Mouse (Mus musculus) lung, embryonic 14.5 days (tissue): ENCODE data around the gene Lrp10. TPM values are rescaled to one million over a fixed set of nuclear protein-coding genes. Genes with fewer than 3 reads are reported as not detected.

ENCODE experiments used
- ATAC-seq: fragments of 200-750 bp; cut with Nextera tagmentation; 2 replicates; pipeline ENCODE4 v1.8.0; 2017; ENCODE audit warnings: mild to moderate bottlenecking, moderate TSS enrichment, moderate library complexity; ENCODE audit not compliant: insufficient read depth
- DNase-seq: peaks from one replicate; pipeline ENCODE4 v3.0.0-alpha.2; 2015
- H3K27ac ChIP-seq: fragments of 300-500 bp; sonication (generic); 2 replicates; pipeline ENCODE4 v1.5.1; 2014; ENCODE audit warnings: low read depth, mild to moderate bottlenecking, moderate library complexity
- H3K27me3 ChIP-seq: fragments of 300-500 bp; sonication (generic); 2 replicates; pipeline ENCODE4 v1.6.1; 2014; ENCODE audit warnings: low read length, control low read depth; ENCODE audit not compliant: insufficient read depth
- H3K36me3 ChIP-seq: fragments of 300-500 bp; sonication (generic); 2 replicates; pipeline ENCODE4 v1.6.1; 2014; ENCODE audit warnings: control low read depth; ENCODE audit not compliant: insufficient read depth
- H3K4me1 ChIP-seq: fragments of 300-500 bp; sonication (generic); 2 replicates; pipeline ENCODE4 v1.6.1; 2014; ENCODE audit warnings: antibody characterized with exemption, control low read depth; ENCODE audit not compliant: insufficient read depth
- H3K4me2 ChIP-seq: fragments of 300-500 bp; sonication (generic); 2 replicates; pipeline ENCODE4 v1.6.1; 2014; ENCODE audit warnings: mild to moderate bottlenecking
- H3K4me3 ChIP-seq: fragments of 300-500 bp; sonication (generic); 2 replicates; pipeline ENCODE4 v1.5.1; 2014; ENCODE audit warnings: low read depth, low read length
- H3K9ac ChIP-seq: fragments of 300-500 bp; sonication (generic); 2 replicates; pipeline ENCODE4 v1.6.1; 2014
- H3K9me3 ChIP-seq: fragments of 300-500 bp; sonication (generic); 2 replicates; pipeline ENCODE4 v1.6.1; 2016; ENCODE audit warnings: low read depth, low read length, control low read depth
- CTCF ChIP-seq: IDR thresholded peaks from 2 replicates; pipeline ENCODE4 v1.5.1; 2016; ENCODE audit warnings: antibody characterized with exemption, low read depth
- WGBS: fragments of 180-500 bp; shearing (Covaris S2); extraction: QIAGEN DNeasy Blood & Tissue Kit; methylation state at CpG from one replicate; pipeline ENCODE4 v1.1.7; 2014; 5-methylcytosine and 5-hydroxymethylcytosine counted together
- polyA plus RNA-seq: library from polyadenylated mRNA; unstranded; fragments of >200 nt; fragmentation: Nextera tagmentation; extraction: Ambion mirVana; gene quantifications from 2 replicates; pipeline ENCODE4 v1.2.1, GENCODE M21; 2014

Lrp10 gene
- polyA plus RNA-seq, 1 experiment from 2014 or later: 46.2 TPM

DNA sequence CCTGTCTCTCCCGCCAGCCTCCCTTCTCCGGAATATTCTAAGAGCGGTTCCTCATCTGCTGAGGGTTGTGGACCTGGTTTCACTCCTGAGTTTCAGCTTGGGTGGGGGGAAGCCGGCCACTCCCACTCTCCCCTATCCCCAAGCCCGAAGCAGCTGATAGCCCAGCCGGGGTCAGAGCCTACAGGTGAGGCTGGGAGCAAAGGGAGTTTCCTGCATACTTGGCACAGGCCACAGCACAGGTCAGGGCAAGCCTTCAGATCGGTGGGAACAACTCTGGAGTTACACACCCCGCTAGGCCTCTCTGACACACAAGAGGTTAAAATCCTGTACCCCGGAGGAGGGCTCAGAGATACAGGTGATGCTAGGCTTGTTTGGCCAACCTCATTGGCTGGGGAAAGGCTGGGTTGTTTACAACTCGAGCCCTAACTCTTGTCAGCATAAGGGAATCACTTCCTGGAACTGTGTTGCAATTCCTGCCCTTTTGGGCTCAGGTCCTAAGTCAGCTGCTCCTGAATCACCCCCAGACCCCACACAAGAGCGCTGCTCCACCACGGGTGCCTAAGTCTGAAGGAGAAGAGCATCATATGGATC is 29.9 kb upstream of the Lrp10 start:
- H3K27me3 ChIP-seq: no peaks in the 10 kb centered on the region
- no peak for TF ChIP-seq CTCF
- H3K4me3 ChIP-seq: peak overlapping the region; percentile 90
- peak overlapping the region; percentile 98 for H3K9ac ChIP-seq
- DNase-seq (no peak), ATAC-seq (no peak)
- H3K9me3 ChIP-seq: no peaks in the 10 kb centered on the region
- peak overlapping the region; percentile 99; the same call in 1 of the 2 replicates for H3K27ac ChIP-seq
- peaks cover 32% of the 10 kb centered on the region for H3K4me1 ChIP-seq
- peaks cover 46% of the 10 kb centered on the region for H3K36me3 ChIP-seq
- peak overlapping the region; percentile 94 for H3K4me2 ChIP-seq
- WGBS: 46% methylated on average over 12 of the region's 12 CpGs

DNA sequence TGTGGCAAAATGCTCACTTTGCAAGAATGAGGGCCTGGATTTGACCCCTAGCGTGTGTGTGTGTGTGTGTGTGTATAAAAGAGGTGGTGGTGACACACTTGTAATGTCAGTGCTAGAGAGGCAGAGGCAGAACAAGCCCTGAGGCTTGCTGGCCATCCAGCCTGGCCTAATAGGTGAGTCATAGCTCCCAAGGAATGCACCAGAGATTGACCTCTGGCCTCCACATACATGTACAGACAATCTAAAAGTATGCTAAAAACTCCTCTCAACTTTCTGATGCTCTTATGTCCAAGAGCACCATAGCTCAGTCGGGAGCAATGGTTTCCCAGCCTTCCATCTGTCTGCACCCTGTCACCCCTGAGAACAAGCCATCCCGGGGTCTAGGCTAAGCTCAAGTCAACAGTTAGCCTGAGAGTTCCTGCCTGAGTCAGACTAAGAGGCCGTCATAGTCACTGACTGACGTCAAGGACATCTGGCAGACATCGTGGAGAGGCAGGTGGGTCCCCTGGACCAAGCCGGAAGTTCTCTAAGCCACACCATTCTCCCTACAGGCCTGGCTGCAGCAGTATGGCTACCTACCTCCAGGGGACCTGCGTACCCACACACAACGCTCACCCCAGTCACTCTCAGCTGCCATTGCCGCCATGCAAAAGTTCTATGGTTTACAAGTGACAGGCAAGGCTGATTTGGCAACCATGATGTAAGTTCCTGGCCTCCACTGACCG is 28.6 kb upstream of the Lrp10 start:
- no peak for DNase-seq
- no peak overlapping the region for H3K4me2 ChIP-seq
- 0 out of 2 replicates have a peak, but pooled peaks have one; percentile 5 for TF ChIP-seq CTCF
- no peaks in the 10 kb centered on the region for H3K9me3 ChIP-seq
- no peak for ATAC-seq
- H3K27ac ChIP-seq: no peak overlapping the region
- H3K9ac ChIP-seq: no peak overlapping the region
- no peaks in the 10 kb centered on the region for H3K27me3 ChIP-seq
- H3K36me3 ChIP-seq: peaks cover 55% of the 10 kb centered on the region
- H3K4me1 ChIP-seq: peaks cover 21% of the 10 kb centered on the region
- no peak overlapping the region for H3K4me3 ChIP-seq
- 72% methylated on average over 11 of the region's 11 CpGs for WGBS

DNA sequence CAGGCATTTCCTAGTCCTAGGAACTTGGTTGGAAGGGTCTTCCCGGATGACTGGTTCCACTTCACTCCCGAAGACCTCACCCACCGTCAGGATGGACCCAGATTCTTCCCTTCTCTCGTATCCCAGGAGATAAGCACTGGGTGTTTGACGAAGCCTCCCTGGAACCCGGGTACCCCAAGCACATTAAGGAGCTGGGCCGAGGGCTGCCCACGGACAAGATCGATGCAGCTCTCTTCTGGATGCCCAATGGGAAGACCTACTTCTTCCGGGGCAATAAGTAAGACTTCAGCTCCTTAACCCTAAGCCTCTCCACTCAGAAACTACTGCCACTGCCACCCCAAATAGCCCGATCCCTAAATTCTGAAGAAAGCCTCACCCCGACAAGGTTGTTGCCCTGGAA is 24.8 kb upstream of the Lrp10 start:
- Histone ChIP-seq H3K27ac (no peak overlapping the region), H3K4me1 (peaks cover 11% of the 10 kb centered on the region), H3K36me3 (peaks cover 69% of the 10 kb centered on the region), H3K9ac (no peak overlapping the region), H3K4me3 (no peak overlapping the region), H3K4me2 (no peak overlapping the region), H3K9me3 (no peaks in the 10 kb centered on the region), H3K27me3 (no peaks in the 10 kb centered on the region)
- ATAC-seq (no peak), DNase-seq (no peak)
- 84% methylated on average over 12 of the region's 12 CpGs for WGBS
- TF ChIP-seq CTCF: no peak

DNA sequence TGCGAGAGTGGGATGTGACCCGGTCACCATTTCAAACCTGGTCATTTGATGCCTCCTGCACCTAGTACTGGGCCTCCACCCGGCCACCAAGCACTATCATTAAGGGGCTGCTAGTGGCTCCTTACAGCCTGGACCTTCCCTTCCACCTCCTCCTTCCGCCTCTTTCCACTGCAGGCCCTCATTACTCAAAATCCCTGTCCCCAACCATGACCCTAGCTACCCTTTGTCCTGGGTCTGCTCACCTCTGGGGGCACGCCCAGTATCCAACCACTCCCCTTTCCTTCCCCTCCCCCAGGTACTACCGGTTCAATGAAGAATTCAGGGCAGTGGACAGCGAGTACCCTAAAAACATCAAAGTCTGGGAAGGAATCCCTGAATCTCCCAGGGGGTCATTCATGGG is 24.3 kb upstream of the Lrp10 start:
- no peak overlapping the region for H3K4me3 ChIP-seq
- DNase-seq: no peak
- H3K36me3 ChIP-seq: peaks cover 71% of the 10 kb centered on the region
- no peak overlapping the region for H3K9ac ChIP-seq
- ATAC-seq: no peak
- no peak for TF ChIP-seq CTCF
- H3K27ac ChIP-seq: no peak overlapping the region
- no peak overlapping the region for H3K4me2 ChIP-seq
- no peaks in the 10 kb centered on the region for H3K9me3 ChIP-seq
- 66% methylated on average over 7 of the region's 7 CpGs for WGBS
- no peaks in the 10 kb centered on the region for H3K27me3 ChIP-seq
- peaks cover 6% of the 10 kb centered on the region for H3K4me1 ChIP-seq

DNA sequence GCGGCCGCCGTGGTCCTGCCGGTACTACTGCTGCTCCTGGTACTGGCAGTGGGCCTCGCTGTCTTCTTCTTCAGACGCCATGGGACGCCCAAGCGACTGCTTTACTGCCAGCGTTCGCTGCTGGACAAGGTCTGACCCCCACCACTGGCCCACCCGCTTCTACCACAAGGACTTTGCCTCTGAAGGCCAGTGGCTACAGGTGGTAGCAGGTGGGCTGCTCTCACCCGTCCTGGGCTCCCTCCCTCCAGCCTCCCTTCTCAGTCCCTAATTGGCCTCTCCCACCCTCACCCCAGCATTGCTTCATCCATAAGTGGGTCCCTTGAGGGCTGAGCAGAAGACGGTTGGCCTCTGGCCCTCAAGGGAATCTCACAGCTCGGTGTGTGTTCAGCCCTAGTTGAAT is 23.4 kb upstream of the Lrp10 start:
- no peak overlapping the region for H3K27ac ChIP-seq
- H3K4me2 ChIP-seq: no peak overlapping the region
- H3K4me3 ChIP-seq: no peak overlapping the region
- H3K27me3 ChIP-seq: no peaks in the 10 kb centered on the region
- DNase-seq: no peak
- 87% methylated on average over 14 of the region's 14 CpGs for WGBS
- ATAC-seq: no peak
- no peaks in the 10 kb centered on the region; the same call in 1 of the 2 replicates for H3K4me1 ChIP-seq
- no peak overlapping the region for H3K9ac ChIP-seq
- no peaks in the 10 kb centered on the region for H3K9me3 ChIP-seq
- no peak for TF ChIP-seq CTCF
- peaks cover 70% of the 10 kb centered on the region for H3K36me3 ChIP-seq

DNA sequence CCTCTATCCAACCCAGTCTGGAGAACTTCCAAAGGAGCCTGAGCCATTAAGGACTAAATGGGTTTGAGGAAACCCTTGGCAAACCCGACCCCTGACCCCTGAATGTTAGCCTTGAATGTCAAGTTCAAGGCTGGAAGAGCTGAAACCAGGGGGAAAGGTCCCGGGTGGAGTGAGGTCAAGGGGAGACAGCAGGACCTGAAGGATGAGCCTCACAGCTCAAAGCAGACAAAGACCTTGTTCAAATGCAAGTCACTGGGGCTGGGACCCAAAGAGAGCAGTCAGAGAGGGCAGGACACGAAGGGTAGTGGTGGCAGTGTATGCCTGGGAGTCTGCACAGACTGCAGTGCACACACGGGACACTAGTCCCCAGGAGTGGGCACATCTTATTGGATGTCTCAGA is 22.6 kb upstream of the Lrp10 start:
- Histone ChIP-seq H3K27me3 (no peaks in the 10 kb centered on the region), H3K4me3 (no peak overlapping the region), H3K4me2 (no peak overlapping the region), H3K27ac (0 out of 2 replicates have a peak overlapping the region, but pooled peaks have one; percentile 15), H3K4me1 (no peaks in the 10 kb centered on the region; the same call in 1 of the 2 replicates), H3K9me3 (no peaks in the 10 kb centered on the region), H3K36me3 (peaks cover 61% of the 10 kb centered on the region), H3K9ac (no peak overlapping the region)
- 77% methylated on average over 4 of the region's 4 CpGs for WGBS
- ATAC-seq: no peak
- no peak for TF ChIP-seq CTCF
- no peak for DNase-seq

DNA sequence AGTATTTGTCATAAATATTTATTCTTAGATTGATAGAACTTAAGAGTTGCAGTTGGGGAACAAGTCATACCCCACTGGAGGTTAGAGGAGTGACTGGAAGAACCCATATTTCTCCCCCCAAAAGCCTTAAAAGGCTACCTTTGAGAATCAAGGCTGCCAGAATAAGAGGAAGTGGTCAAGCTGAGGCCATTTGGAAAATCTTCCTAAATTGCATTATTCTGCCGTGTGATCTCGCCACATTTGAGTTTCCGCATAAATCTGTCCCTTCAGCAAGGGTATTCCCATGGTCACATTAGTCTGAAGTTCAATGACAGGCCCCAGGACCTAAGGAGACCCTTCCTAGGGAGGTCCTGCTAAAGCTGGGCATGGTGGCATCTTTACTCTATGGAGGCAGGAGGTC is 21.4 kb upstream of the Lrp10 start:
- ATAC-seq: peak; percentile 10; the same call in 1 of the 2 replicates
- no peaks in the 10 kb centered on the region for H3K9me3 ChIP-seq
- WGBS: 87% methylated on average over 3 of the region's 3 CpGs
- DNase-seq: no peak
- peak overlapping the region; percentile 82 for H3K27ac ChIP-seq
- no peaks in the 10 kb centered on the region for H3K27me3 ChIP-seq
- no peaks in the 10 kb centered on the region; the same call in 1 of the 2 replicates for H3K4me1 ChIP-seq
- TF ChIP-seq CTCF: no peak
- H3K4me2 ChIP-seq: no peak overlapping the region
- peaks cover 49% of the 10 kb centered on the region for H3K36me3 ChIP-seq
- H3K4me3 ChIP-seq: no peak overlapping the region
- no peak overlapping the region for H3K9ac ChIP-seq
